Mouse (Mus musculus): ENCODE results near the gene Polr2a.
A peak's percentile ranks its signal among the peaks of the same experiment; 100 is the strongest.

Gene Polr2a

DNA sequence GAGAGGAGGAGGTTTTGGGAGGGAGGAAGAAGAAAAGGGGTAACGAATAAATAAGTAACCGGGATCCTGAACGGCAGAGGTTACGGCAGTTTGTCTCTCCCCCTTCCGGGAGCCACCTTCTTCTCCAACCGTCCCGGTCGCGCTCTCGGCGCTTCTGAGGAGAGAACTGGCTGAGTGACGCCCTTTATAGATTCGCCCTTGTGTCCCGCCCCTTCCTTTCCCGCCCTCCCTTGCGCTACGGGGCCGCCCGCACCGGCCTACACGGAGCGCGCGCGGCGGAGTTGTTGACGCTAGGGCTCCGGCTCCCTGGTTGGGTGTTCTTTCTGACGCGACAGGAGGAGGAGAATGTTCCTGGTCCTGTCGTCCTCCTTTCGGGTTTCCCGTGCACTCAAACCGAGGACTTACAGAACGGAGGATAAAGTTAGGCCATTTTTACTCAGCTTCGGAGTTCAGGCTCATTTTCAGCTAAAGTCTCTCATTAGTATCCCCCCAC lies at the start of gene Polr2a:
Gene Polr2a (minus strand): TSS at position 160 of the 493 bp plus-strand sequence.
- peak; percentile 97 for DNase-seq

DNA sequence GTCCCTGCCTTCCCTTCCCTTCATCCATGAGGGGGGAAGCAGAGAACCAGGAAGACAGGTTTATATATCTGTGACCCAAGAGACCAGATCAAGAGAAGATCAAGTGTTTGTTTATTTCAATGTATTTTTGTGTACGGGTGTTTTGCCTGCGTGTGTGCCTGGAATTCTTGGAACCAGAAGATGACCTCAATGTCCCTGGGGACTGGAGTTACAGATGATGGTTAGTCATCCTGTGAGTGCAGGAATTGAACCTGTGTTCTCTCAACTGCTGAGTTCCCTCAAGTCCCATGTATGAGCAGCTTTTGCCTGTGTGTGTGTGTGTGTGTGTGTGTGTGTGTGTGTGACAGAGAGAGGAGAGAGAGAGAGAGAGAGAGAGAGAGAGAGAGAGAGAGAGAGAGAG lies 49.2 kb upstream of the Polr2a start:
- no peak for DNase-seq

DNA sequence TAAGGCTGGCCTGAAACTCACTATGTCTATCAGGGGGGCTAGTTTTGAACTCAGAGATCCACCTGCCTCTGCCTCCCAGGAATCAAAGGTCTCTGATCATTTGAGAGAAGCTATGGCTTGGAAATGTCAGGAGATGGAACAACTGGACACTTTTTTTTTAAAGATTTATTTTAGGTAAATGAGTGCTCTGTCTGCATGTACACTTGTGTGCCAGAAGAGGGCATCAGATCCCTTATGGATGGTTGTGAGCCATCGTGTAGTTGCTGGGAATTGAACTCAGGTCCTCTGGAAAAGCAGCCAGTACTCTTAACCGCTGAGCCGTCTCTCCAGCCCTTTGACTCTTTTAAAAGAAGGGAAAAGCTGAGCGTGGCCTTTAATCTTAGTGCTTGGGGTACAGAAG lies 47.9 kb upstream of the Polr2a start:
- no peak for DNase-seq

DNA sequence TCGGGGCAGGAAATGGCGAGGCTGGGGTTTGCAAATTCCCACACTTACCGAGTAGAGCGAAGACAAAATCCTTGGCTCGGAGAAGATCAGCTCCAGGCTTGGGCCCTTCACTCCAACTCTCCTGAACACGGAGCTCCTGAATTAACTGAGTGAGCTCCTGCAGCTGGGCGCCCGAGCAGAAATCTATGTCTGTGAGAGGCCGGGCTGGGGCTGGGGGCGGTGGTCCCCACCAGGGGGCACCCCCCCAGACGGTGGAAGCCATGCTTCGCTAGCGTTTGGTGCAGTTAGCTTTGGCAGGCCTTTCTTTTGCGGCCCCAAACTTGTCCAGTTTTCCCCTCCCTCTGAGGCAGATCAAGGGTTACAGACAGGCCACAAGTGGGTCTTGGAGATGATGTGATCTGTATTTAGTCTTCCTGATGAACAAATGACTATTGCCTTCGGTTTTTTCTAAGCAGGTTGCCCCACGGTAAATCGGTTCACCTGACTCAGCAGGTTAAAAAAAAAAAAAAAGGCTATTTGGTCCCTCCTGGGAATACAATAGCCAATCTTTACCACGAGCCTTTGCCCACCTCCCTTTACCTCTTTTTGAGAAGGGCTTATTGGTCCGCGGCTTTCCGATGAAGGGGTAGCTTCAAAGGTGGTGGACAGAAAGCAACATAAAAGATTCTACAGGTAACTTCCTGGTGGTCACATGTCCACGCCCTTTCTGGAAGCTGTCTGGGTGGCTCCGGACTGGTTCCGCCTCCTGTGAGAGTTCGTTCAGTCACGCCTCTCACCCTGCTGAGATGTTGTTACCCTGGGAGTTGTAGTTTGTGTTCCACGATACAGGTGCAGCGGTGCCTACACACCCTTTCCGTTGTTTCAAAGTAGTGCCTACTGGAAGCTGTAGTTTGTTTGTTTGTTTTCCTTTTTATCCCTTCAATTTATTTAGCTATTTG lies 46.8 kb upstream of the Polr2a start, which contains the start of gene Tmem102:
Gene Tmem102 (minus strand): TSS at position 653 of the 938 bp plus-strand sequence.
- no peak for DNase-seq

DNA sequence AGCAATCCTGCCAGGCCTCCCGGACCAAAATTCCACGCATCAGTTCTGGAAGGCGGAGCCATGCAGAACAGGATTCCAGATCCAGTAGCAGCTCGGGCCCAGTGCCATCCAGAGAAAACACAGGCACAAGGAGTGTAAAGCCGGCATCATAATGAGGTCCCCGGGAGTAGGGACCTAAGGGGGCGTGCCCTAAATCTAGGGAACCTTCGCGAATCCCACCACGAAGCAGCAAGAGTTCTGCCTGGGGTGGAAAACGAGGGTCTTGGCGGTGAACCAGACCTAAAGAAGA lies 46.2 kb upstream of the Polr2a start:
- no peak for DNase-seq

DNA sequence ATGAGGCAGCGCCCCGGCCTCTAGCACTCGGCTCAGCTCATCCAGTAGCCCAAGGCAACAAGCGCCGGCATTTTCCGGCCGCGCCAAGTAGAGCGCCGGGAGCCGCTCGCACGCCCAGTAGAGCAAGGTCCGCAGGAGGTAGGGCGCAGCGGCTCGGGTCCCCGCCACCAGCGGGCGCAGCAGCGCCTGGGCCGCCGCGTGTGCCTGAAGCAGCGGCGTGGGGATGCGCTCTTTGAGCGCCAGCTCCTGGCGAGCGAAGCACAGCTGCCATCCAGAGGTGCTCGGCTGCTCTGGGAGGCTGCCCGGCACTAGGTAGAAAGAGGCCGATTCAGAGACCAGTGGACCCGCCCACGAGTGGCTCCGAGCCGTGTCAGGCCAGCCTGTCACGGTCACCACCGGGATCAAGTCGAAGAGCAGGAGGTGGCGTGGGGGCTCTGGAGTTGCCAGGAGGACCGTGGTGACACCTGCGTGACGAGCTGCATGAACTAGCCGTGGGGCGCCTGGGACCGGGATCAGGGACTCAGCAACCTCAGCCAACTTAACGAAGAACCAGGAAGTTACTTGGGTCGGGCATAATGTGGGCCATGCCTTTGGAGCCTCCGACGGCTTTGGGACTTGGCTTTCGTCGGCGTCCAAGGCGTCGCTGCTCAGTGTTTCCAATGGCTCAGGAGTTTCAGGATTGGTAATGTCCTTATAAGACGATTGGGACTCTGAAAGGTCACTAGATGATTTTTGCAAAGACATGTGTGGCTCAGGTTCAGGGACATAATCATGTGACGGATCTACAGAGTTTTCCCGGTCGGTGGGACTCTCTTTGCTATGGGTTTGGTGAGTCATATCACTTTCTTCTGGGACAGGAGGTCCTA lies 45.6 kb upstream of the Polr2a start:
- DNase-seq, result peak; percentile 67

DNA sequence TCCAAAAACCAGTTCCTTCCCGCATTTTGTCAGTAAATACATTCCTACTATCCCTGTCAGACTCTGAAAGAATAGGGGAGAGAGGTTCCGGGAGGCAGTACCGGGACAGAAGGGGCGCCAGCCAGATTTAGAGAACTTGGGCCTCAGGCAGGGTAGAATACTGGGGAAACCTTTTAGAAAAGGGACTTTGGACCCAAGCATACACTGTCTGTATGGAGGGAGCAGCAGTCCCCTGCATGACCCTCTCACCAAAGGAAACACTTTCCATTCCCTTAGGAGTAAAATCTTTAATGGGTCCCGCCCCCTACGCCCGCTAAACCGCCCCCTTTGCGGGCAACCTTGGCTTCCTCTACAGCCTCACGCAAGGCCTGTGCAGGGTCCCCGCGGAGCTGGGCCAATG lies 44.9 kb upstream of the Polr2a start:
- DNase-seq, result no peak

DNA sequence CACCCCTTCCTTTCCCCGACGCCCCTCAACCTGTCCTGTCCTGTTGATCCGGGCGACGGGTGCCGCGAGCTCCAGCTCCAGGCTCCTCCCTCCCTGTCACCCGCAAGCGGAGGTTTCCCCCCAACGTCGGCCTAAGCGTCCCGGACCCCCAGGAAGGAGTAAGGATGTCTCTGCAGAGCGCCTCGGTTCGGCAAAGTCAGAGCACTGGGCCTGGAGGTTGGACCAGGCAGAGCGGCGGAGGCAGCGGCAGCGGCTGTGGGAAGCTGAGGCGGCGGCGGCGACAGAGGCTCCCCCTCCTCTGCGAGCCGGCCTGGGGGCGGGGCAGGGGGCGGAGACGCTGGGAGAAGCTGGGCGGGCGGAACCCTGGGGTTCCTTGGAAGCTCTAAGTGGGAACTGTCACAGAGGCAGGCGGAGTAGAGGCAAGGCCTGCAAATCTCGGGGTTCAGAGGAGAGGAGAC lies 44.2 kb upstream of the Polr2a start:
- peak; percentile 74 for DNase-seq

DNA sequence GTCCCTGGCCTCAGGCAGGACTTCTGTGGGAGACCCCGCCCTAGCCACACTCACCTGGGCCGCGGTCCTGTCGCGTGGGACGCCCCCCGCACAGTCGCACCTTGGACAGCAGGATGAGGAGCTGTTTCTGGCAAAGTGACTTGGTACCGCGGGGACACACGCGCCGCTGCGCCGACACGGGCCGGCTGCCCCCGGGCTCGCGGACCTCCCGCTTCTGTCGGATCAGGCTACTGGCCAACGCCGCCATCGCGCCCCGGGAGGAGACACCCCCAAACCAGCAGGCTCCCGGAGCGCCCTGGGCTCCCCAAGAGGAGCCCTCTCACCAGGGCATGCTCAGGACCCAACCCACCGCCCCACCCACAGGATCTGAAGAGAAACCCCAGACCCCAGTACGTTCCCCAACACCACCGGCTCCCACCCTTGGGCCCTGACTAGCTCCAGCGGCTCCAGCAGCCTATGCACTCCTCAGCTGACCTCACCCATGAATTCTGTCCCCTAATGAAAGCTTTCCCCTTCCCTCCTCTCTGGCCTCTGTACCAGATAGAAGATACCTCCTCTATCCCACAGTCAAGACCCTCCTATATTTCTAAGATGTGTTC lies 43.0 kb upstream of the Polr2a start, which contains the start of gene Fgf11:
Gene Fgf11 (minus strand): TSS at position 479 of the 599 bp plus-strand sequence.
- DNase-seq, result no peak

DNA sequence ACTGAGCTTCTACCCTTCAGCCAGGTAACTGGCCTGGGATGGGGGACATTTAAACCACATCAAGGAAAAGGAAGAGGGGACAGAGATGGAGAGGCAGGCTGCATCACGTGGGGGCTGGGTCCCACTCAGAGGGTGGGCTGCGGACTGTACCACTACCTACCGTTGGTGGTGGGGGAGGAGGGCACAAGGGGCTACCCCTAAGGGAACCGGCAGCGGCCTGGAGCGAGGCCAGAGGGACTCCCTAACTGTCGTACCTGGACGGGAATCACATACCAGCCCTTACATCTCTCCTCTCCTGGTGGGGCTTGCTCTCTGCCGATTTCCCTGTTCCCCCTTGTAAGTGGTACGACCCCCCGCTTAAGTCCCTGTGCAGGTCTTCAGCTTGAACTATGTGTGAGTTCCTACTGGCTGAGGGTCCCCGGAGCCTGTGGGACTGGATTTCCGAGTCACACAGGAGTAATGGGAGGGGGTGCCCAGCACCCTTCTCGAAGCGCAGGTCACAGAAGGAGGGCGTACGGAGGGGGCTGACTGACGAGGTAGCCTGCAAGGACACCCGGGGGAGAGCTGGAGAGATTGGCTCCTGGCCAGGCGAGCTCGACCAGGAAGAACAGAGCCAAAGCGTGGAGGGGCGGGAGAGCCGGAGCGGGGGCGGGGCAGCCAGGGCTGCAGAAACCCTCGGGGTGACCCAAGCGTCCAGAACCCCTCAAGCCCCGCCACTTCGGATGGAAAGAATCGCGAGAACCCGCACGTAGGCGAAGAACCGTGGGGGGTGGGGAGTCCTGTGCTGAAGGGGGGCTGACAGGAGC lies 42.2 kb upstream of the Polr2a start:
- peak; percentile 51 for DNase-seq

DNA sequence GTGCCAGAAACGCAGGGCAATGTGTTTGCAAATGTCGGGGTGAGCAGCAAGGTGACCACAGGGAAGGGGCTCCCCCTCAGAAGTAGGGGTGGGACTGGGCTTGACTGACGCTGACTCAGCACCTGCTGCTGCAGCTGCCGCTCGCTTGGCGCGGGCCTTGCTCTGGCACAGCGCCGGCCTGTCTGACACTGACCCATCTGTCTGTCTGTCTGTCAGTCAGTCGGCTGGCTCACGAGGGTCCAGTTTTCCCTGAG lies 41.6 kb upstream of the Polr2a start:
- DNase-seq, result no peak

DNA sequence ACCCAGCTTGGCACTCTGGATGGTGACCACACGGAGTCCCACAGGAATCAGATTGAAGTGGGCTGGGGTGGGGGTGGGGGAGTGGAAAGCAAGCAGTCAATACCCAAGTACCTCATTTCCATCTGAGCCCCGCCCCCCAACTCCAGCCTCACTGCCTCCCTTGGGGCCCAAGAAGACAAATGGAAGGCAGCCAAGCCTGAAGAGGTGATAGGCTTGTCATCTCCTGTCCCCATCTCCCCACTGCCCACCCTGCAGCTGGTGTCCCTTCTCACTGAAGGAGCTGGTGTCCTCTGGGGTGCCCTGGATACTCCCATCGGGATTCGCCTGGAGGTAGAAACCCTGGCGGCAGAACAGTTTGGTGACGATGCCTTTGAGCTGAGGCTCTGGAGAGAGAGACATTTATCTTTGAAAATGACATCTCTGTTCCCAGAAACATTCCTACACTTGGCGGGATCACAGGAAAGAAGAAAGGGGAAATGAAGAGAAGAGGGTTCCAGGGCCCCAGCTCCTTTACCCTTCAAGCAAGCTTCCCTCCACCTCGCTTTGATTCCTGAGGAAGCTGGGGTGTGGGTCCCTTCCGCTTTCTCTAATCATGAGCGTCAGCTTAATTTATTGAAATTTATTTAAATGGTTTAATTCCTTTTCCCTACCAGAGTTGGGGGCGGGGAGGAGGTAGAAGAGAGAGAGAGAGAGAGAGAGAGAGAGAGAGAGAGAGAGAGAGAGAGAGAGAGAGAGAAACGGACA lies 41.1 kb upstream of the Polr2a start:
- DNase-seq, result no peak

DNA sequence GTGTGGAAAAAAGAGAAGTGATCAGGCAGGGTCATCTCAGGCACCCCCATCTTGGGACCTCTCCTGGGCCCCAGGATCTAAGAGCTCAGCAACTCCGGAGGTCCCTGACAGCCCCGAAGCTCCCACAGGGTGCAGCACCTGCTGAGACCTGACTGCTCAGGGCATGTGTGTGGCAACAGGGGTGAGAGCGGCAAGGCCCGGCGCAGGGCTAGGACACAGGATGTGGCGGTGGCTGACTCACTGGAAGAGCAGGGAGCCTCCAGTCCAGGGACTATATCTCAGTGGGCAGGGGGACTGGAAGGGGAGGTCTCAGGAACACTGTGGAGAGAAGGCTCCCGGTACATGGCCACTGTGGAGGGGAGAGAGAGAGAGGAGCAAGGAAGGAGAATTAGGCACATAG lies 39.5 kb upstream of the Polr2a start:
- DNase-seq, result no peak

DNA sequence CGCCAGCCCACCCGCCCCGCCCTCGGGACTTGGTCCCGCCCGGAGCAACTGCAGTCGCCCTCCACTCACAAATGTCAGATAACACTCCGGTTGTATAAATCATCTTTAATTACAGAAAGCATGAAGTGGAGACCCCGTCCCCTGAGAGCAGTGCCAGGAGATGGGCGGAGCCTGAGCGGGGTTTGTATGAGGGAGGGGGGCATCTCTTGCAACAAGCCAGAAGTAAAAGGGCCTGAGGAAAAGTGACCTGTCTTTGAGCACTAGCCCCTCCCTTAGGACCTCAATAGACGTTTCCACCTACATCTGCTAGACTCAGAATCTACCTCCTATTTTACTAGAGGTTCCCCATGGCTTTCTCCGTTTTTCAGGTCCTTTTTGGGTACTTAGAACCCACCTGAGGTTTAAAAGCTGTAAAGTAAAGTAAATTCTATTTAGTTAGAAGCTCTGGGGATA lies 37.6 kb upstream of the Polr2a start:
- DNase-seq, result no peak

DNA sequence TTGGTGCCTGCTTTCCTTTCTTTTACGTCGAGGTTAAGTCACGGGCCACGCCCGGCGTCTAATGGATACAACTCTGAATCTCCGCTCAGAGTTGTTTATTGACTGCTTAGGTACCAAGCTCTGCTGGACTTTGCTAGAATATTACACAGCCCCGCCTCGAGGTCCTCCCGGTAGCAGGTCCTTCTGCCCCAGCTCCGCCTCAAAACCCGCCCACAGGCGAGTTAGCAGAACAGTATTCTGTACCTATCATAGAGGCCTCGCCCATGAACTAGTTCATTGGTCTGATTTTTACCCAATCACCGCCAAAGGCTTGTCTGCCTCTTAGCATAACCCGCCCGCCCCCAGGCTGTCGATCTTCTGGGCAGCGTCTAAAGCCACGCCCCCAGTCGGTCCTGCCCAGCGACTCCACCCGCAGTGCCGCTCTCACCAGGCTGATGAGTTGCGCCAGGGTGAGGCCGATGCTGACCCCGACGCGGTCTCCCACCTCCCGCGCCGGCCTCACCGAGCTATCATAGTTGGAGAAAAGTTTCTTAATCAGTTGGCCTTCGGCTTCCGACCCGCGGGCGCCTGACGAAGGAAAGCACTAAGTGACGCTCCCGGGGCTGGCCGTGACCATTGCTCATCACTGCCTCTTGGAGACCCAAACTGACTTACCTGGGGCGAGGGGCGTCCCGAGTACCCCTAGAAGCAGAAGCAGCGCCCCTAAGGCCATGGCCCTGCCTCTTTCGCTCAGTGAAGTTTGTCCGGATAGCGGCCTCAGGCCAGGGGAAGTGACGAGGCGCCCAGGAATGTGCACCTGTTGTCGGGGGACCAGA lies 36.9 kb upstream of the Polr2a start, which contains the start of gene Chrnb1:
Gene Chrnb1 (minus strand): TSS at position 776 of the 815 bp plus-strand sequence.
- DNase-seq, result peak; percentile 97

DNA sequence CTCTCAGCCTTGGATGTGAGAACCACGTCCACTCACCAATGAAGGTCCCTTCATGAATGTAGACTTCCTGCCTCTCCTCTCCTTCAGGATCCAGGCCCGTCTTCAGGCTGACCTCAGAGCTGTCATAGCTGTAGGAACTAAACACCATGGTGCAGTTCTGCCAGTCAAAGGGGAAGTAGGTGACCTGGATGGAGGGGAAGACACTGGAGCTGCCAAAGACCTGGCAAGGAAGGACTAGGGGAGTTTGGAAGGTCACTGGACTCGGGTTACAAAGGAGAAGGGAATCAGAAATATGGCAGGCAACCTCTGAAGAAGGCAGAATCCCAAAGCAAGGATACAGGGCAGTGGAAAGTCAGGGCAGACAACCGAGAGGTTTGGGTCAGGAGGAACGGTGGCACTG lies 35.0 kb upstream of the Polr2a start:
- DNase-seq, result no peak

DNA sequence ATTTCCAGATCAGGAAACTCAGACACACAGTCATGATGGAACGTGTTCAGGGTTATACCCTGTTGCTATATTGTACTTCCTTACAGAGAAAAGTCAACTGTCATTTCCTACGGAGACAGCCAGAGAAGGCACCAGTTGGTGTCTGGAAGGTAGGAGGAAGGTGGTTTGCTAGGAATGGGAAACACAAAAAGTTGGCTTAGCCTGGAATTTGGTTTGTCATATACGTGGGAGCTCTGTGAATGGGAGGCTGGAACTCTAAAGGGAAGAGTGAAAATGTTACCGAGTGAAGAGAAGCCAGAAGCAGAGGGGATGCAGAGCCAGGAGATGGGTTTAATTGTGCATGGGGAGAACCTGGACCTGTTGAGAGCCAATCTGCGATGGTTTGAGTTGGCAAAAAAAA lies 33.0 kb upstream of the Polr2a start:
- no peak for DNase-seq

DNA sequence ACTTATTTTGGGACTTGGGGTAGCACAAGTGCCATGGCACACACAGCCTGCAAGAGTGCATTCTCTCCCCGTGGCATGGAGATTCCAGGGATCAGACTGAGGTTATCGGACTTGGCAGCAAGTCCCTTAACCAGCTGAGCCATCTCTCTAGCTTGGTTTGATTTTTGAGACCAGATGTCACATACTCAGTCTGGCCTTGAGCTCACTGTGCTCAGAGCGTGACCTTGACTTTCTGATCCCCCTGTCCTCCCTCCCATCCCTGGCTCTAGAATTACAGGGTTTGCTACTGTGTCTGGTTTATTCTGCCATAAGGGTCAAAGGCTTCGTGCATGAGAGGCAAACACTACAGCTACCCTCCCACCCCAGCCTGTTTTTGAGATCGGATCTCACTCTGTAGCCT lies 31.0 kb upstream of the Polr2a start:
- DNase-seq, result no peak

DNA sequence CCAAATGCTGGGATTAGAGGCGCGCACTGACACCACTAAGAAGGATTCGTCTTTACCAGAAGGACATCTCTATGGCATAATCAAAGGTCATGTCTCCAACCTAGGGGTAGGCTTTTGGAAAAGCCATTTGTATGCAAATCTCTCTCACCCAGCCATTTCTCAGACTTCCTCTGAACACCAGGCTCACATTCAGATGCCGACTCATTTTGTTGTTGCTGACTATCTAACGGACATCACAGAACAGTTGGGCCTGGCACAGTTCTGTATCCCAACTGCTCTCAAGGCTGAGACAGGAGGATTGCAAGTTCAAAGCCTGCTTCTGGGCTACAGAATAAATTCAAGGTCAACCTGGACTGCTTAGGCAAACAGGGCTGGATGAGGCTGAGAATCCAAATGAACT lies 28.9 kb upstream of the Polr2a start:
- DNase-seq, result no peak

DNA sequence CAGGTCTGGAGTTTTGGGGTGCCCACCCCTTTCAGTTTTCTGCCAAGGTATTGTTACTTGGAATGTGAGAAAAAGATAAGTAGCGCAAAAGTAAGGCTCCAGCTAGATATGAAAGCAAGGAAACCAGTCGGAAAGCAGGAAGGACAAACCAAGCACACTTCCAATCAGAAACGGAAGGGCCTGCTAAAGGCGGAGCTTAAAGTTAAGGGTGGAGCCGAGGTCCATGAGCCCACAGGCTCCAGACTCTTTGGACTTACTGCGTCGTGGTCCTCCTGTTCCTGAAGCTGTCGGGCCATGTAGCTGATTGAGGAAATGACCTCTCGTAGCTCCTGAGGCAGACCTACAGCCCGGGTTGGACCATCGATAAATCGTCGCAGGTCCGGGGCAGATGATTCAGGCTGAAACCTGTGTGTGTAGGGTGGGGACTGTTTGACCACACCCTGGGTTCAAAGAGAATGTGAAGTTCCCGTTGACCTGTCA lies 26.4 kb upstream of the Polr2a start:
- no peak for DNase-seq

DNA sequence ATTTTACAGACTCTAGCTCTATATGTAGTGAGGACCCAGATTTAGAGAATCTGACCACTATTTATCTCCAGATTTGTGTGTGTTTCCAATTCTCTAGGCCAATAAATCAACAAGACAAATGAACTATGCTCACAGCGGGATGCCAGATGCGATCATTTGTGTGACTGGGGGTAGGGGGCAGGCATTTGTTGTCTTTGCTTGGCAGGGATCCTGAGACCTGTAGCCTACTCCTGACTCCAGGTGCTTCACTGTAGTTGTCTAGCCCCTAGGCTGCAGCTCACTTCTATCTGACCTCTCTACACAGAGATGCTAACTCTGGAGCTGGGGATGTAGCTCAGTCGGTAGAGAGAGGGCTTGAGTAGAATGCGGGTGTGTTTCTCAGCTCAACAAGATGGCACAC lies 23.4 kb upstream of the Polr2a start:
- no peak for DNase-seq
